Mouse (Mus musculus) E14TG2a.4 (cell line): ENCODE data around the gene Smad5.

Experiments
- CTCF ChIP-seq: conservative IDR thresholded peaks from 2 replicates; pipeline ENCODE4 v1.5.1; 2014; ENCODE audit warnings: low read length
- NANOG ChIP-seq: IDR thresholded peaks from 2 replicates; pipeline ENCODE4 v1.6.1; 2014; ENCODE audit warnings: borderline replicate concordance, low read length, mixed read lengths
- POU5F1 ChIP-seq: IDR thresholded peaks from 2 replicates; pipeline ENCODE4 v1.6.1; 2014; ENCODE audit warnings: low read length, borderline replicate concordance

DNA sequence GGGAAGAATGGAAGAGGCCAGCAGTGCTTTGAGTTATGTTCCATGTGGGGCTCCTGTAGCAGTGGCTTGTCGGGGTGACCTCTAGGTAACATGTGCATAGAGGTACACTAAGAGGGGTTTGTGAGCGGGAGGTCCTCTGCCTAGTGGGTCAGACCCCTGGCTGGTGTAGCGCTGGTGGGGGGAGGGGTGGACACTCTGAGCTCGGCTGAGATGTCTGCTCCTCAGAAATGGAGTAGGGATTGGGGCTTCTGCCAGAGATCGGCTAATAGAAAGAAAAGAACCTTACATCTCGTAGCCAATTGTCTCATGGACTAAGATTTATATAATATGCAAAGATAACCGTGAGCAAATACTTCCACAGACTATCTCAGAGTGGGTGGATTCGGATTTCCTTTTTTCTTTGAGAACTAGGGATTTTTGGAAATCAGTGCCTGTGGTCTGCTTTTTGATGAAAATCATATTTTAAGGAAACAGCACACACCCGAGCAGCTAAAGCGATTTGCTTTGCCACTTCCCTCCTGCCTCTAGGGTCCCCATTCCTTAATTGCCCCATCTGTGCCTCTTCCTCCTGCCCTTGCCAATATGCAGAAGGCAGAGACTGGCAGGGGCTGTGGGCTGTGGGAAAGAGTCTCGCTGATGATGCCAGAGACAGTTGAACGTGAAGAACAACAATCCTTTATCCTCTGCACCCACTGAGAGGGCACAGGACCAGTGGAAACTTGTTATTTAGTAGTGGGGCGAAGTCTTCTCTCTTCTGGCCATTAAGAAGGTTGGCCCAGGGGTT is 59.8 kb downstream of the Smad5 start:
- TF ChIP-seq CTCF (no peak), POU5F1 (no peak), NANOG (no peak)
